Mouse (Mus musculus) intestine, postnatal 0 days (tissue): ENCODE data around the gene Gabrd. TPM values are rescaled to one million over a fixed set of nuclear protein-coding genes. Genes with fewer than 3 reads are reported as not detected.
"Not testable (repeated sequence)": the region's sequence is repeated elsewhere in the genome, so short reads cannot be mapped to it uniquely, and the experiment has no call there.

ENCODE experiments used
- ATAC-seq: fragments of 200-750 bp; cut with Nextera tagmentation; 2 replicates; pipeline ENCODE4 v1.8.0; 2017; ENCODE audit warnings: mild to moderate bottlenecking, moderate TSS enrichment, moderate library complexity
- H3K27ac ChIP-seq: fragments of 300-500 bp; sonication (generic); 2 replicates; pipeline ENCODE4 v1.5.1; 2014; ENCODE audit warnings: mild to moderate bottlenecking, low read depth, low read length, moderate library complexity
- H3K27me3 ChIP-seq: fragments of 300-500 bp; sonication (generic); replicated peaks from 2 replicates; pipeline ENCODE4 v1.6.1; 2014; ENCODE audit warnings: low read length, mixed read lengths; ENCODE audit not compliant: control insufficient read depth, insufficient read depth
- H3K36me3 ChIP-seq: fragments of 300-500 bp; sonication (generic); 2 replicates; pipeline ENCODE4 v1.6.1; 2014; ENCODE audit warnings: mild to moderate bottlenecking, moderate library complexity; ENCODE audit not compliant: control insufficient read depth, insufficient read depth
- H3K4me1 ChIP-seq: fragments of 300-500 bp; sonication (generic); replicated peaks from 2 replicates; pipeline ENCODE4 v1.6.1; 2014; ENCODE audit warnings: antibody characterized with exemption, low read length, mixed read lengths; ENCODE audit not compliant: control insufficient read depth, insufficient read depth
- H3K4me2 ChIP-seq: fragments of 300-500 bp; sonication (generic); replicated peaks from 2 replicates; pipeline ENCODE4 v1.6.1; 2014; ENCODE audit warnings: low read depth, mild to moderate bottlenecking, moderate library complexity
- H3K4me3 ChIP-seq: fragments of 300-500 bp; sonication (generic); 2 replicates; pipeline ENCODE4 v1.5.1; 2014; ENCODE audit warnings: low read depth, low read length
- H3K9ac ChIP-seq: fragments of 300-500 bp; sonication (generic); 2 replicates; pipeline ENCODE4 v1.6.1; 2014; ENCODE audit warnings: mild to moderate bottlenecking, low read depth, low read length
- H3K9me3 ChIP-seq: fragments of 300-500 bp; sonication (generic); 2 replicates; pipeline ENCODE4 v1.6.1; 2016; ENCODE audit warnings: mixed run types; ENCODE audit not compliant: control insufficient read depth
- CTCF ChIP-seq: sonication (generic); IDR thresholded peaks from 2 replicates; pipeline ENCODE4 v1.5.1; 2016; ENCODE audit warnings: low read depth, mild to moderate bottlenecking, control low read depth, antibody characterized with exemption, moderate library complexity
- WGBS: fragments of 180-500 bp; shearing (Covaris S2); extraction: QIAGEN DNeasy Blood & Tissue Kit; methylation state at CpG from one replicate; pipeline ENCODE4 v1.1.7; 2014; 5-methylcytosine and 5-hydroxymethylcytosine counted together
- polyA plus RNA-seq: library from polyadenylated mRNA; unstranded; fragments of >200 nt; fragmentation: Nextera tagmentation; extraction: Ambion mirVana; gene quantifications from 2 replicates; pipeline ENCODE4 v1.2.1, GENCODE M21; 2015

Gabrd gene
- polyA plus RNA-seq, 1 experiment from 2014 or later = 0.21 TPM

- no peaks in the 10 kb centered on the region for H3K9me3 ChIP-seq
- H3K27me3 ChIP-seq = no peaks in the 10 kb centered on the region
- H3K36me3 ChIP-seq = no peaks in the 10 kb centered on the region
- H3K27ac ChIP-seq = no peak overlapping the region
- H3K4me1 ChIP-seq = no peaks in the 10 kb centered on the region
- H3K4me3 ChIP-seq = no peak overlapping the region
- TF ChIP-seq CTCF = no peak
- no peak for ATAC-seq
- H3K4me2 ChIP-seq = no peak overlapping the region
- H3K9ac ChIP-seq = no peak overlapping the region
- 75% methylated on average over 6 of the region's 6 CpGs for WGBS
These were observed 28.4 kb upstream of the Gabrd start for GRCm38 (mm10) chr4:155426272-155426671.

- Histone ChIP-seq H3K27me3 (no peaks in the 10 kb centered on the region), H3K4me1 (no peaks in the 10 kb centered on the region), H3K27ac (no peak overlapping the region), H3K4me2 (no peak overlapping the region), H3K4me3 (no peak overlapping the region), H3K9ac (no peak overlapping the region), H3K36me3 (no peaks in the 10 kb centered on the region), H3K9me3 (no peaks in the 10 kb centered on the region)
- WGBS = 73% methylated on average over 5 of the region's 5 CpGs
- no peak for TF ChIP-seq CTCF
- no peak for ATAC-seq
These were observed 26.1 kb upstream of the Gabrd start for GRCm38 (mm10) chr4:155423988-155424387.

GRCm38 (mm10) chr4:155421412-155422370, 23.8 kb upstream of the Gabrd start:
- peak; percentile 66 for ATAC-seq
- not testable (repeated sequence) for H3K27ac ChIP-seq, H3K9me3 ChIP-seq, H3K27me3 ChIP-seq, H3K4me3 ChIP-seq, H3K4me1 ChIP-seq, H3K9ac ChIP-seq, H3K36me3 ChIP-seq
- 0 out of 2 replicates have a peak overlapping the region, but pooled peaks have one; percentile 4 for H3K4me2 ChIP-seq
- WGBS = 65% methylated on average over 20 of the region's 30 CpGs

GRCm38 (mm10) chr4:155420137-155420536, 22.2 kb upstream of the Gabrd start:
- no peak for ATAC-seq
- H3K4me1 ChIP-seq = no peaks in the 10 kb centered on the region
- H3K4me3 ChIP-seq = no peak overlapping the region
- no peak overlapping the region for H3K4me2 ChIP-seq
- no peaks in the 10 kb centered on the region for H3K9me3 ChIP-seq
- H3K9ac ChIP-seq = no peak overlapping the region
- H3K27me3 ChIP-seq = no peaks in the 10 kb centered on the region
- no peak for TF ChIP-seq CTCF
- 90% methylated on average over 3 of the region's 3 CpGs for WGBS
- H3K27ac ChIP-seq = no peak overlapping the region
- no peaks in the 10 kb centered on the region for H3K36me3 ChIP-seq

- WGBS = 73% methylated on average over 9 of the region's 9 CpGs
- Histone ChIP-seq H3K4me2 (no peak overlapping the region), H3K4me1 (no peaks in the 10 kb centered on the region), H3K36me3 (no peaks in the 10 kb centered on the region), H3K27ac (no peak overlapping the region), H3K4me3 (no peak overlapping the region), H3K27me3 (no peaks in the 10 kb centered on the region), H3K9me3 (no peaks in the 10 kb centered on the region), H3K9ac (no peak overlapping the region)
- ATAC-seq = no peak
- TF ChIP-seq CTCF = no peak
These were observed 16.8 kb upstream of the Gabrd start for GRCm38 (mm10) chr4:155414656-155415235.

GRCm38 (mm10) chr4:155413641-155414335, 15.9 kb upstream of the Gabrd start:
- no peaks in the 10 kb centered on the region for H3K4me1 ChIP-seq
- ATAC-seq = no peak

More at GRCm38 (mm10) chr4:155413641-155414335, 15.9 kb upstream of the Gabrd start:
- no peak overlapping the region for H3K9ac ChIP-seq
- 87% methylated on average over 11 of the region's 11 CpGs for WGBS
- no peak for TF ChIP-seq CTCF
- H3K36me3 ChIP-seq = no peaks in the 10 kb centered on the region
- H3K27ac ChIP-seq = no peak overlapping the region
- H3K4me3 ChIP-seq = no peak overlapping the region
- no peaks in the 10 kb centered on the region for H3K9me3 ChIP-seq
- H3K4me2 ChIP-seq = no peak overlapping the region
- H3K27me3 ChIP-seq = 0 out of 2 replicates have a peak, but pooled peaks cover 3% of the 10 kb centered on the region
